Mouse (Mus musculus): ENCODE data around the gene Dhx16. TPM values are rescaled to one million over a fixed set of nuclear protein-coding genes. Genes with fewer than 3 reads are reported as not detected.

Gene Dhx16
- polyA plus RNA-seq, 1 experiment from 2014 or later: 52.6 TPM

DNA sequence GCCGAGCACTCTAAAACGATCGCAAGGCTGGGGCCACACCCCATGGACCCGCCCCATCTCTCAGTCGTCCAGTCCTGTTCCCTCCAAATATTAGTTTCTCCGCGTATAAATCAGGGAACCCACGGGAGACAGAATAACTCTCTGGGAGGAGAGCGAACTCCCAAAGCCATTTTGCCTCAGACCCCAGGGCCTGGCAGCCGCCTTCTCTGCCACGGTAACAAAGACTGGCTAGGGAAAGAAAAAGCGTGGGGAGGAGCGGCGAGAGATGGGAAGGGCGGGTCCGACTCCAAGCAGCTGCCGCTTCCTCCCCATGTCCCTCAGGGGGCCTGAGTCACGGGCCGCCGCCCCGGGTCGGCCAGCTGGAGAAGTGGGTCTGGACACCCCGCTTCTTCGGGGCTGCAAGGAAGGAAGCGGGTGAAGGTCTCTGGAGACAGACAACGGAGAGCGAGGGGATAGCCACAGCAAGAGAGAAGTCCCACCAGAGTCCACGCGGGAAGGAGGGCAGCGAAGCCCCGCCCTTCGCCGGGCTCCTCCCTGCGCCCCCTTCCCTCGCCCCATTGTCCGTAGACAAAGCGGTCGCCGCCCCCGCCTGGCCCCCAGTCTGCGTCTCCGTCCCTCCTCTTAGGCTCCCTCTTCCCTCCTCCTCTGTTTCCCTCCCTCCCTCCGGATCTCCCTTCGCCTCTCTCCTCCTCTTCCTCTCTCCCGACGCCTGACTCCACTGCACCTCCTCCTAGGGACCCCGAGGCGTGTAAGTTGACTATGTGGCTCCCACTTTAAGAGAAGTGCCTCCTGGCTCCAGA lies 13.9 kb upstream of the Dhx16 start, which contains the start of gene Ppp1r18:
Ppp1r18 (plus strand) TSS at position 113 of the 800 bp plus-strand sequence.
- WGBS: under 1% methylated on average over 48 of the region's 48 CpGs
- Histone ChIP-seq H3K27me3 (replicated peaks; ENCODE audit: low read depth, poor library complexity, severe bottlenecking) (no peaks in the 10 kb centered on the region), H3K4me1 (peaks cover 68% of the 10 kb centered on the region)

DNA sequence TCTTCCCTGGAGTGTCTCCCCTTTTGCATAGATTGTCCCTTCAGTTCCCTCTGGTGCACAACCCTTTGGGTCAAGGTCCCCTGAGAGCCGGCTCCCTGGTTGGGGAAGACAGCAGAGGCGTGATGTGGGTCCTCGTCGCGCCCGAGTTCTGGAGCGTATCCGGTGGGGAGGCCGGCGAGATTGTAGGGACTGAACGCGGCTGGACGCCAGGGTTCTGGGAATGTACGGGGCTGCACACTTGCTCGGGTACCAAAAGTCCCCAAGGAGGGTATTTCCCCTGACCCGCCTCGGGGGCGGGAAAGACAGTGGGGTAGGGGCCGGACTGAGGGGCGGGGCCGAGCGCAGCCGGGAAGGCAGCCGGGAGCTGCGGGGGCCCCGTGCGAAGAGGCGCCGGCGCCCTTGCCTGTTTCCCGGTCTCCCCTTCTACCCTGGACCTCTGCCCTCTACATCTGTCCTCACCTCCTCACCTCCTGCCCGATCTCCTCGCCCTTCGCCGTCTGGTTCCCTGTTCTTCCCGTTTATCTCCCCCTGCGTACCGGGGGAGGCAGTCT lies 13.3 kb upstream of the Dhx16 start:
- peaks cover 4% of the 10 kb centered on the region for H3K9me3 ChIP-seq
- H3K27ac ChIP-seq (replicated peaks): peak overlapping the region; percentile 95
- peaks cover 67% of the 10 kb centered on the region for H3K4me1 ChIP-seq
- WGBS: under 1% methylated on average over 38 of the region's 38 CpGs
- peak overlapping the region; percentile 63 for H3K4me3 ChIP-seq
- peaks cover 42% of the 10 kb centered on the region for H3K36me3 ChIP-seq (replicated peaks)
- DNase-seq (ENCODE audit: low spot score): peak; percentile 80
- no peaks in the 10 kb centered on the region for H3K27me3 ChIP-seq (replicated peaks; ENCODE audit: low read depth, poor library complexity, severe bottlenecking)

More for the DNA sequence above, 13.9 kb upstream of the Dhx16 start, which contains the start of gene Ppp1r18:
- Histone ChIP-seq H3K36me3 (replicated peaks) (peaks cover 35% of the 10 kb centered on the region), H3K4me3 (peak within 1 kb of the TSS; percentile 63), H3K27ac (replicated peaks) (peak within 1 kb of the TSS; percentile 95), H3K9me3 (no peaks in the 10 kb centered on the region)
- DNase-seq (ENCODE audit: low spot score): peak; percentile 91

DNA sequence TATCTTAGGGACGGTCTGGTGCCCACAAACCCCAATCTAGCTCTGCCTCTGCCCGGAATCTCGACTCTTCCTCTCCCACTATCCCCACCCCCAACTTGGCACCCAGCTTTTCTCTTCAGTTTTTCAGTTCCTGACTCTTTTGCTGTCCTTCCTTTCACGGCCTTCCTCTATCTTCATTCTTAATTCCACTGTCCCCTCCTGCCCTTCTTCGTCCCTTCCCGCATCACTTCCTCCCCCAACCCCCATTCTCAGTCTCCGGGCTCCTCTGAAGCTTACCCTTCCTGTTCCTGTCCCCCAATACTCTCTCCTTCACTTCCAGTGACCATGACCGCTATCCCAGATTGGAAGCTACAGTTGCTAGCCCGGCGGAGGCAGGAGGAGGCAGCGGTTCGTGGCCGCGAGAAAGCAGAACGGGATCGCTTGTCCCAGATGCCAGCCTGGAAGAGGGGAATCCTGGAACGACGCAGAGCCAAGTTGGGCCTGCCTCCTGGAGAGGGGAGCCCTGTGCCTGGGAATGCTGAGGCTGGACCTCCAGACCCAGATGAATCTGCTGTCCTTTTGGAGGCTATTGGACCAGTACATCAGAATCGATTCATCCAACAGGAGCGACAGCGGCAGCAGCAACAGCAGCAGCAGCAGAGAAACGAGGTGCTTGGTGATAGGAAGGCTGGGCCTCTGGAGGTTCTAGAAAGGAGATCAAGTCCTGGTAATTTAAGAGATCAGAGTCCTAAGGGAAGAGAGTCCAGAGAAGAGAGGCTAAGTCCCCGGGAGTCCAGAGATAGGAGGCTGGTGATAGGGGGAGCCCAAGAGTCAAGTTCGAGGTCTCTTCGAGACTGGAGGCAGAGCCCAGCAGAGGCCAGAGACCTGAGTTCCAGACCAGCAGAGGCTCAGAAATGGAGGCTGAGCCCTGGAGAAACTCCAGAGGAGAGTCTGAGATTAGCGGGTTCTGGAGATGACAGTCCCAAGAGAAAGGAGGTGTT lies 12.4 kb upstream of the Dhx16 start:
- WGBS: 11% methylated on average over 26 of the region's 26 CpGs
- DNase-seq (ENCODE audit: low spot score): peak; percentile 55
- peak overlapping the region; percentile 95 for H3K27ac ChIP-seq (replicated peaks)
- no peaks in the 10 kb centered on the region for H3K27me3 ChIP-seq (replicated peaks; ENCODE audit: low read depth, poor library complexity, severe bottlenecking)
- peaks cover 66% of the 10 kb centered on the region for H3K4me1 ChIP-seq
- peaks cover 48% of the 10 kb centered on the region for H3K36me3 ChIP-seq (replicated peaks)
- peak overlapping the region; percentile 63 for H3K4me3 ChIP-seq
- H3K9me3 ChIP-seq: peaks cover 5% of the 10 kb centered on the region

DNA sequence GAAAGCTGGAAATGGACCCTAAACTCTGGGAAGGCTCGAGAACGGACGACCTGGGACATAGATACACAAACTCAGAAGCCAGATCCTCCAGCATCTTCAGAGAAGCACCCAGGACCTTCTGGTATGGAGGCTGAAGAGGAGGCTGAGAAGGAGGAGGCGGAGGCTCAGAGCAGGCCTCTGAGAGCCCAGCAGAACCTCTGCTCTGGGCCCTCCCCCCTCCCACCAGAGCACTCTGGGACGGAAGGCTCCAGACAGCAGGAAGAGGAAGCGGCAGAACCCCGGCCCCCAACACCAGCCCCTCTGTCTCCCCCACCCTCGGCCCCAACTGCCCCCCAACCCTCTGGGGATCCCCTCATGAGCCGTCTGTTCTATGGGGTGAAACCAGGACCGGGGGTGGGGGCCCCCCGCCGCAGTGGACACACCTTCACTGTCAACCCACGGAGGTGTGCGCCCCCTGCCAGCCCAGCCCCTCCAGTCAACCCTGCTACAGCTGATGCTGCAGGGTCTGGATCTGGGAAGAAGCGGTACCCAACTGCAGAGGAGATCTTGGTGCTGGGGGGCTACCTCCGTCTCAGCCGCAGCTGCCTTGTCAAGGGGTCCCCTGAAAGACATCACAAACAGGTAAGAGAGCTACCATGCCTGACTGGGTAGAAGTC lies 11.3 kb upstream of the Dhx16 start:
- H3K36me3 ChIP-seq (replicated peaks): peaks cover 57% of the 10 kb centered on the region
- peak overlapping the region; percentile 95 for H3K27ac ChIP-seq (replicated peaks)
- no peaks in the 10 kb centered on the region for H3K27me3 ChIP-seq (replicated peaks; ENCODE audit: low read depth, poor library complexity, severe bottlenecking)
- H3K4me3 ChIP-seq: peak overlapping the region; percentile 63
- WGBS: 28% methylated on average over 17 of the region's 17 CpGs
- DNase-seq (ENCODE audit: low spot score): peak; percentile 39
- H3K4me1 ChIP-seq: peaks cover 74% of the 10 kb centered on the region
- H3K9me3 ChIP-seq: peaks cover 5% of the 10 kb centered on the region

DNA sequence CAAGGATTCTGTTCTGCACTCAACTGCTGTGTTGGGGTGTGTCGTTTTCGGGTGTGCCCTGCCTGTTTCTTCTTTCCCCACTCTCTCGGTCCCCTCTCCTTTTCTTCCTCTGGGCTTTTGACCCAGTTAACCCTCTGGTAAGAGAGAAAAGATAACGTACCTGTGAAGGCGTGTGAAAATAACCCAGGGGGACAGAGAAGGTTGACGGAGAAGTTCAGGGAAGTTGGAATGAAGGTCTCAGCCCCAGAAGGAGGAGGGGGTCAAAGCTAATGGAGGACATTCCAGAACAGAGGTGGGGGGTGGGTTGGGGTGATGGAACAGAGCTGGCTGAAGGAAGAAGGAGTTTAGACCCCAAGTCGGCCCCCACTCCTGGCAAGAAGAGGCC lies 10.7 kb upstream of the Dhx16 start:
- Histone ChIP-seq H3K36me3 (replicated peaks) (peaks cover 57% of the 10 kb centered on the region), H3K27me3 (replicated peaks; ENCODE audit: low read depth, poor library complexity, severe bottlenecking) (no peaks in the 10 kb centered on the region), H3K9me3 (peaks cover 5% of the 10 kb centered on the region), H3K4me3 (peak overlapping the region; percentile 63), H3K4me1 (peaks cover 79% of the 10 kb centered on the region), H3K27ac (replicated peaks) (peak overlapping the region; percentile 95)
- no peak for DNase-seq (ENCODE audit: low spot score)
- 2% methylated on average over 7 of the region's 7 CpGs for WGBS

DNA sequence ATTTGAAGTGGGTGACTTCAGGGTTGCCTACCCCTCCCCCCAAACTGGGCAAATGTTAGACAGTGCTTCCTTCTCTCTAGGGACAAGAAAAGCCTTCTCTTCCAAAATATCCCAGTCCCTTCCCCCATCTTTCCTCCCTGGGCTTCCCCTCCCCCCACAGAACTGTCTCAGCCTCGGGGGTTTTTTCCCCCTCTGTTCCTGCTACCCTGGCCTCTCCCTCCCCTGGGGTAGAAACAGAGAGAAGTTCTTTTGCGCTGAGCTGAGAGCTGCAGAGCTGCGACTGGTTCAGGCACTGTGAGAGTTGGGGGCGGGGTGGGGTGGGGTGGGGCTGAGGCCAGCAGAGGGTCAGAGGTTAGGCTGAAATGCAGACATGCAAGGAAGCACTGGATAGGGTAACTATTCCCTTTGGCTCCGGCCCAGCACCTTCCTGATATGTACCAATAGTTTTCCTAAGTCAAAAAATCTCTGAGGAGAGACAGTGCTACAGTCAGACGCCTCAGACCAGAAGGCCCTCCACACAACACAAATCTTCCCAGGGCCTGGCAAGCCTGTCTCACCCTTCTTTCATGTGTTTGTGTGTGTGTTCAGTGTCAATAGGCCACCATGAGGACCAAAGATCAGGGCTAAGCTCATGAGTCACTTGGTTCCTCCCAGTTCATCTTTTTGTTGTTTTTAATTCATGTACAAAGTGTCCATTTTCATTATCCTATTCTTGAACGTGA lies 10.1 kb upstream of the Dhx16 start:
- peaks cover 60% of the 10 kb centered on the region for H3K36me3 ChIP-seq (replicated peaks)
- WGBS: 4% methylated on average over 7 of the region's 7 CpGs
- DNase-seq (ENCODE audit: low spot score): peak; percentile 74
- H3K27me3 ChIP-seq (replicated peaks; ENCODE audit: low read depth, poor library complexity, severe bottlenecking): no peaks in the 10 kb centered on the region
- peak overlapping the region; percentile 63 for H3K4me3 ChIP-seq
- H3K27ac ChIP-seq (replicated peaks): peak overlapping the region; percentile 95
- peaks cover 76% of the 10 kb centered on the region for H3K4me1 ChIP-seq
- peaks cover 5% of the 10 kb centered on the region for H3K9me3 ChIP-seq

DNA sequence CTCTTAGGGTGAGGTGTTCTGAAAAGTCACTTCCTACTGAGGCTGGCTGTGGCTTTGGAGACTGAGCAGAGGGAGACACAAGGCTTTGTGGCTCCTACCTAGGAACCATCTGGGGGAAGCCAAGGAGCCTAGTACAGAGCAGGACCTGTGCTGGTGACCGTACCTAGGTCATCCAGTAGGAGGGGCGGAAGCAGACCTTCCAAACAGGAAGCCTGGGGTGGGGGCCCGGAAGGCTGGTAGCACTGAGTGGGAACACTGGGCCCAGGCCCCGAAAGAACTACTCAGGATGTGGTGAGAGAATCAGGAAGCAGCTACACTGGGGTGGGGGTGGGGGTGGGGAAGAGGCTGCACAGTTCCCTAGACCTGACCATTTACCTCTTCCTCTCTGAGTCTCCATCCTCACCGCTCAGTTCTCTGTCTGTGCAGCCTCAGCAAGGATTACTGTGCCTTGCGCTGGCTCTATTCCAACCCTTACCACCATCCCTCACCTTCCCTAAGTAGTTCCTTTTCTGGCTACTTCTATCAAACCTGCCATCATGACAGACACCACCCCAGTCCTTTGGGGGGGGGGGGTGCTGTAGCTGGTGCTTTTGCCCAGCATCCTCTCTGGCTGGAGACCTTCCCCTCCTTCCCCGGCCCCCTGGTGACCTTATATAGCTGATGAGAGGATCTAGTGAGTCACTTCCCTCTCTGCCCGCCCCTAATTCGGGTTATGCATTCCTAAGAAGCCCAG lies 9.3 kb upstream of the Dhx16 start:
- peak overlapping the region; percentile 63 for H3K4me3 ChIP-seq
- H3K27ac ChIP-seq (replicated peaks): peak overlapping the region; percentile 95
- peaks cover 5% of the 10 kb centered on the region for H3K9me3 ChIP-seq
- H3K27me3 ChIP-seq (replicated peaks; ENCODE audit: low read depth, poor library complexity, severe bottlenecking): no peaks in the 10 kb centered on the region
- WGBS: 53% methylated on average over 9 of the region's 9 CpGs
- DNase-seq (ENCODE audit: low spot score): peak; percentile 44
- peaks cover 68% of the 10 kb centered on the region for H3K4me1 ChIP-seq
- peaks cover 68% of the 10 kb centered on the region for H3K36me3 ChIP-seq (replicated peaks)

DNA sequence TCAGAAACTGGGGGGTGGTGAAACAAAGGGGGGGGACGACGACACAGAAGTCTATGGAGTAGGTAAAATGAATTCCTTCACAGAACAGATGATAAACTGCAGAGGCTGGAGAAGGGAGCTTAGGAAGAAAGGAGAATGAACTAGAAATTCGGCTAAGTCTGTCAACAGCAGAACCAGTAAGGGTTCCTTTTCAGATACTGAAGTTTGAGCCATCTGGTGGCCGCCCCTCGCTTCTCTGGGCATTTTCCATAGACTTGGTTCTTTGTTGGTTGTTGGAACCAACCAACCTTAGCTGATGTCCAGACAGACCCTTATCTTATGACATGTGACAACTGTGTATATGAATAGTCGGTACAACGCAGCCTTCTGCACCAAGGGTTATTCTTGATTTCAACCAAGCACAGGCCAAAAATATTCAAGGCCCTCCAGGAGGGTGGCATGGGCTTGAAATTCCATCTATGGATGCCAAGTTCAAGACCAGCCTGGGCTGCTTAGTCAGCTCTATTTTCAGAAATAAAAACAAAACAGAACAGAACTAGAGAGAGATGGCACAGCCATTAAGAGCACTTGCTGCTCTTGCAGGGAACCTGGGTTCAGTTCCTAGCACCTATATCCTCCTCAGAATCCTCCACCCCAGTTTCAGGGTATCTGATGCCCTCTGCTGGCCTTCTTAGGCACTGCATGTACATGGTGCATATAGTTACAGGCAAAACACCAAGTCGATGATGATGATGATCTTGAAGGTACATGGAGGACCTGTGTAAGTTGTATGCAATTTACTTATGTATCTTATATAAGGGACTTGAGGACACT lies 8.5 kb upstream of the Dhx16 start:
- WGBS: 85% methylated on average over 8 of the region's 8 CpGs
- peaks cover 63% of the 10 kb centered on the region for H3K4me1 ChIP-seq
- peaks cover 5% of the 10 kb centered on the region for H3K9me3 ChIP-seq
- peak overlapping the region; percentile 95; the same call in 1 of the 2 replicates for H3K27ac ChIP-seq (replicated peaks)
- peak overlapping the region; percentile 63 for H3K4me3 ChIP-seq
- no peaks in the 10 kb centered on the region for H3K27me3 ChIP-seq (replicated peaks; ENCODE audit: low read depth, poor library complexity, severe bottlenecking)
- peak; percentile 29 for DNase-seq (ENCODE audit: low spot score)
- H3K36me3 ChIP-seq (replicated peaks): peaks cover 74% of the 10 kb centered on the region

DNA sequence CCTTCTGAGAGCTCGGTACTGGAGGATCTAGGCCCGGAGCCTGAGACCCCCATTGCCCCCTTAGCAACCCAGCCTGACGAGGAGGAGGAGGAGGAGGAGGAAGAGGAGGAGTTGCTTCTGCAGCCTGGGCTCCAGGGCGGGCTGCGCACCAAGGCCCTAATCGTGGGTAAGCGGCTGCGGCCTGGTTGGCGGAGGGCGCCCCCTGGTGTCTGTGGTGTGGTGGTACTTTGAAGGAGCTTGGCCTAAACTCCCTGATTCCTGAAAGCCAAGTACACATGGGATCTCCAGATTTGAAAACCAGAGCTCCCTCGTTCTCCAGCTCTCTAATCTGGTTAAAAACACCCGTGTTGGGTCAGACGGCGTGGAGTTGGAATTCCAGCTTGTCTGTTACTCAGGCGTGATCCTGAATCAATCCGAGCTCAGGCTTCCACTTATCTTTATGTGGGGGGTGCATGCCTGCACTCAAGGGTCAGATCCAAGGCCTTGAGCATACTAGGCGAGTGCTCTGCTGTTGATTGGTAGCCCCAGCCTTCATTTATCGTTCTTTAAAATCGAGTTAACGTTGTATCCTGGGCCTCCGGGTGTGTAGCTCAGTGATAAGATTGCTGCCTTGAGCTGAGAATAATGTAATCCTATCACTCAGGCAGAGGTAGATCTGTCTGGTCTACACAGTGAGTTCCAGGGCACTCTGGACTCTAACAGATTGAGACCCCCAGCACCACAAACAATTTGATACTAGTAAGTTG lies 5.7 kb upstream of the Dhx16 start:
- WGBS: 34% methylated on average over 21 of the region's 21 CpGs
- peak overlapping the region; percentile 52 for H3K27ac ChIP-seq (replicated peaks)
- DNase-seq (ENCODE audit: low spot score): peak; percentile 91
- peaks cover 5% of the 10 kb centered on the region for H3K9me3 ChIP-seq
- H3K27me3 ChIP-seq (replicated peaks; ENCODE audit: low read depth, poor library complexity, severe bottlenecking): no peaks in the 10 kb centered on the region
- H3K4me3 ChIP-seq: peak overlapping the region; percentile 42
- H3K4me1 ChIP-seq: peaks cover 39% of the 10 kb centered on the region
- H3K36me3 ChIP-seq (replicated peaks): peaks cover 73% of the 10 kb centered on the region

DNA sequence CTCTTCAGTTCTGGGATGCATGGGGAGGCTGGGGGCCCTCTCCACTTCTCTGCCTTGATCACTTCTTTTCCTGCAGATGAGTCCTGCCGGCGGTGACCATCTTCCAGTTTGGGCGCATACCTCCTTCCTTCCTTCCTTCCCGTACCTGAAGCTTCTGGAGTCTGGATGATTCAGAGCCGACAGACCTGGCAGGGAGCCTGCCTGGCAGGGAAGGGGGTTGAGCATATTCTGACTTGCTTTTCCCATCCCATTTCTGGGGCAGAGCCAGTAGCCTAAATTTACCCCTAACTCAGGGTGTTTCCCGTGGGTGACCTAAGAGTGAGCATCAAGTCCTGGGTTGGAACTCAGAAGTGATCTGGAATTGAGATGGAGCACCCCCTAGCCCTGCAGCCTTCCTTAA lies 4.9 kb upstream of the Dhx16 start:
- DNase-seq (ENCODE audit: low spot score): no peak
- no peak overlapping the region; the same call in 1 of the 2 replicates for H3K4me3 ChIP-seq

More for the DNA sequence above, 4.9 kb upstream of the Dhx16 start:
- peaks cover 5% of the 10 kb centered on the region for H3K9me3 ChIP-seq
- peaks cover 31% of the 10 kb centered on the region for H3K4me1 ChIP-seq
- WGBS: 89% methylated on average over 6 of the region's 6 CpGs
- no peaks in the 10 kb centered on the region for H3K27me3 ChIP-seq (replicated peaks; ENCODE audit: low read depth, poor library complexity, severe bottlenecking)
- peaks cover 72% of the 10 kb centered on the region for H3K36me3 ChIP-seq (replicated peaks)
- H3K27ac ChIP-seq (replicated peaks): no peak overlapping the region
